Mouse (Mus musculus) CH12.LX (cell line): ENCODE measurements around the gene Pkm. TPM values are rescaled to one million over a fixed set of nuclear protein-coding genes. Genes with fewer than 3 reads are reported as not detected.

Experiments used
- DNase-seq: peaks from one replicate; pipeline ENCODE4 v3.0.0-alpha.2; 2013; ENCODE audit errors: extremely low read depth
- H3K27ac ChIP-seq: 2 replicates; pipeline ENCODE4 v1.5.1; 2012; ENCODE audit warnings: low read depth, mild to moderate bottlenecking, control low read depth, moderate library complexity; ENCODE audit not compliant: insufficient read depth
- H3K27me3 ChIP-seq: replicated peaks from 2 replicates; pipeline ENCODE3; 2012; ENCODE audit warnings: inconsistent platforms
- H3K36me3 ChIP-seq, 2 experiments: replicated peaks in 1 of 2; 2 replicates each; pipeline versions ENCODE3 to v1.6.1; 2012; ENCODE audit warnings: inconsistent platforms in 1 of 2, low read length in 1 of 2, mild to moderate bottlenecking in 1 of 2, mixed read lengths in 1 of 2, moderate library complexity in 1 of 2; ENCODE audit not compliant: control insufficient read depth in 1 of 2, insufficient read depth in 1 of 2
- H3K4me1 ChIP-seq, 2 experiments: 2 replicates each; pipeline ENCODE4 v1.6.1; 2012; ENCODE audit warnings: inconsistent platforms in 1 of 2, moderate library complexity in 1 of 2; ENCODE audit not compliant: insufficient read depth in 2 of 2, control insufficient read depth in 1 of 2
- H3K4me2 ChIP-seq: 2 replicates; pipeline ENCODE4 v1.6.1; 2012; ENCODE audit warnings: low read depth, mild to moderate bottlenecking, control low read depth; ENCODE audit not compliant: poor library complexity, insufficient read depth, severe bottlenecking
- H3K4me3 ChIP-seq, 3 experiments: fragments of 150-350 bp in 1 of 3; sonication (generic) in 1 of 3; replicated peaks in 1 of 3; 2 replicates each; pipeline versions ENCODE3 to v1.5.1; 2011 to 2012; ENCODE audit warnings: low read depth in 2 of 3, low read length in 2 of 3, mild to moderate bottlenecking in 2 of 3, moderate library complexity in 2 of 3, control low read depth in 1 of 3, improper control_type of control experiment in 1 of 3, inconsistent platforms in 1 of 3, mixed read lengths in 1 of 3; ENCODE audit not compliant: poor library complexity in 1 of 3
- H3K79me2 ChIP-seq: replicated peaks from 2 replicates; pipeline ENCODE4 v1.6.1; 2012; ENCODE audit warnings: mild to moderate bottlenecking, moderate library complexity; ENCODE audit not compliant: control insufficient read depth, poor library complexity, insufficient read depth, severe bottlenecking; ENCODE audit errors: extremely low read depth
- H3K9ac ChIP-seq: 2 replicates; pipeline ENCODE4 v1.6.1; 2012; ENCODE audit warnings: low read depth, mild to moderate bottlenecking, control low read depth, moderate library complexity; ENCODE audit not compliant: insufficient read depth
- H3K9me3 ChIP-seq: replicated peaks from 2 replicates; pipeline ENCODE3; 2012; ENCODE audit warnings: low read length, inconsistent platforms, mixed read lengths
- BHLHE40 ChIP-seq: IDR thresholded peaks from 2 replicates; pipeline ENCODE4 v1.6.1; 2011; ENCODE audit warnings: mild to moderate bottlenecking, low read depth, low read length, improper control_type of control experiment
- CHD1 ChIP-seq: IDR thresholded peaks from 2 replicates; pipeline ENCODE4 v1.6.1; 2012; ENCODE audit warnings: low read depth, low read length, improper control_type of control experiment, inconsistent platforms
- CTCF ChIP-seq, 2 experiments: IDR thresholded peaks in 1 of 2; conservative IDR thresholded peaks in 1 of 2; 2 replicates each; pipeline ENCODE4 v1.5.1; 2011 to 2012; ENCODE audit warnings: low read depth in 2 of 2, low read length in 2 of 2, improper control_type of control experiment in 1 of 2, inconsistent platforms in 1 of 2, mild to moderate bottlenecking in 1 of 2, moderate library complexity in 1 of 2
- ETS1 ChIP-seq: conservative IDR thresholded peaks from 2 replicates; pipeline ENCODE4 v1.6.1; 2012; ENCODE audit warnings: low read depth, mild to moderate bottlenecking, inconsistent platforms, low read length, improper control_type of control experiment, moderate library complexity
- IRF4 ChIP-seq: IDR thresholded peaks from 2 replicates; pipeline ENCODE4 v1.6.1; 2014; ENCODE audit warnings: low read depth, mild to moderate bottlenecking, inconsistent platforms, low read length, improper control_type of control experiment
- JUN ChIP-seq: IDR thresholded peaks from 2 replicates; pipeline ENCODE4 v1.6.1; 2011; ENCODE audit warnings: low read depth, mild to moderate bottlenecking, low read length, improper control_type of control experiment, moderate library complexity; ENCODE audit not compliant: insufficient read depth
- JUND ChIP-seq: conservative IDR thresholded peaks from 2 replicates; pipeline ENCODE4 v1.6.1; 2011; ENCODE audit warnings: low read depth, low read length, improper control_type of control experiment
- KAT2A ChIP-seq: IDR thresholded peaks from 2 replicates; pipeline ENCODE4 v1.6.1; 2012; ENCODE audit warnings: low read length, improper control_type of control experiment, inconsistent platforms; ENCODE audit not compliant: insufficient replicate concordance
- MAFK ChIP-seq: IDR thresholded peaks from 2 replicates; pipeline ENCODE4 v1.6.1; 2011; ENCODE audit warnings: low read length, improper control_type of control experiment; ENCODE audit not compliant: insufficient replicate concordance
- MAZ ChIP-seq: IDR thresholded peaks from 2 replicates; pipeline ENCODE4 v1.6.1; 2012; ENCODE audit warnings: low read depth, mild to moderate bottlenecking, inconsistent platforms, low read length, improper control_type of control experiment, moderate library complexity
- MEF2A ChIP-seq: IDR thresholded peaks from 2 replicates; pipeline ENCODE4 v1.6.1; 2014; ENCODE audit warnings: low read depth, mild to moderate bottlenecking, inconsistent platforms, low read length, improper control_type of control experiment, borderline replicate concordance
- NRF1 ChIP-seq: IDR thresholded peaks from 2 replicates; pipeline ENCODE4 v1.6.1; 2014; ENCODE audit warnings: low read depth, mild to moderate bottlenecking, inconsistent platforms, low read length, improper control_type of control experiment, moderate library complexity
- POLR2A ChIP-seq: IDR thresholded peaks from 2 replicates; pipeline ENCODE4 v1.6.1; 2011; ENCODE audit warnings: low read depth, mild to moderate bottlenecking, improper control_type of control experiment, low read length
- POLR2AphosphoS2 ChIP-seq: IDR thresholded peaks from 2 replicates; pipeline ENCODE4 v1.6.1; 2011; ENCODE audit warnings: low read depth, low read length, improper control_type of control experiment
- RAD21 ChIP-seq: IDR thresholded peaks from 2 replicates; pipeline ENCODE4 v1.6.1; 2011; ENCODE audit warnings: low read depth, mild to moderate bottlenecking, low read length, improper control_type of control experiment, moderate library complexity
- RCOR1 ChIP-seq: conservative IDR thresholded peaks from 2 replicates; pipeline ENCODE4 v1.6.1; 2012; ENCODE audit warnings: low read depth, mild to moderate bottlenecking, inconsistent platforms, low read length, improper control_type of control experiment
- SIN3A ChIP-seq: IDR thresholded peaks from 2 replicates; pipeline ENCODE4 v1.6.1; 2012; ENCODE audit warnings: low read length, improper control_type of control experiment, inconsistent platforms
- SMC3 ChIP-seq: IDR thresholded peaks from 2 replicates; pipeline ENCODE4 v1.6.1; 2011; ENCODE audit warnings: low read depth, low read length, improper control_type of control experiment
- TBP ChIP-seq: conservative IDR thresholded peaks from 2 replicates; pipeline ENCODE4 v1.6.1; 2011; ENCODE audit warnings: low read depth, low read length, improper control_type of control experiment
- TCF12 ChIP-seq: IDR thresholded peaks from 2 replicates; pipeline ENCODE4 v1.6.1; 2014; ENCODE audit warnings: low read depth, mild to moderate bottlenecking, inconsistent platforms, low read length, improper control_type of control experiment
- UBTF ChIP-seq: IDR thresholded peaks from 2 replicates; pipeline ENCODE4 v1.6.1; 2012; ENCODE audit warnings: low read depth, mild to moderate bottlenecking, inconsistent platforms, low read length, improper control_type of control experiment, moderate library complexity
- USF1 ChIP-seq: IDR thresholded peaks from 2 replicates; pipeline ENCODE4 v1.6.1; 2014; ENCODE audit warnings: low read depth, mild to moderate bottlenecking, inconsistent platforms, low read length, improper control_type of control experiment
- ZC3H11A ChIP-seq: IDR thresholded peaks from 2 replicates; pipeline ENCODE4 v1.6.1; 2012; ENCODE audit warnings: low read depth, mild to moderate bottlenecking, inconsistent platforms, low read length, improper control_type of control experiment
- ZKSCAN1 ChIP-seq: IDR thresholded peaks from 2 replicates; pipeline ENCODE4 v1.6.1; 2012; ENCODE audit warnings: low read depth, inconsistent platforms, low read length, improper control_type of control experiment, borderline replicate concordance
- ZMIZ1 ChIP-seq: IDR thresholded peaks from 2 replicates; pipeline ENCODE4 v1.6.1; 2012; ENCODE audit warnings: low read depth, mild to moderate bottlenecking, inconsistent platforms, low read length, improper control_type of control experiment
- dilution Hi-C: fragments of 300-500 bp; cut with MboI; formaldehyde crosslinking; loops from 2 replicates; pipeline ENCODE4 v1.14.3; 2020; ENCODE audit warnings: low sequenced_read_pairs; ENCODE audit not compliant: extremely low pct_unique_long_range_greater_than_20kb, extremely low pct_ligation_motif_present
- in situ Hi-C: fragments of 300-500 bp; cut with MboI; formaldehyde crosslinking; loops from 3 replicates; pipeline ENCODE4 v1.14.3; 2019; ENCODE audit warnings: low sequenced_read_pairs, low pct_ligation_motif_present, low pct_unique_long_range_greater_than_20kb, mixed read lengths
- polyA plus RNA-seq: library from polyadenylated mRNA; unstranded; fragments of >175 nt; gene quantifications from 2 replicates; pipeline ENCODE4 v1.2.1, GENCODE M21; 2012; ENCODE audit warnings: low read depth; ENCODE audit not compliant: insufficient read length
- total RNA-seq, 2 experiments: library from RNA; depleted of rRNA; stranded (reverse); fragments of 300-350 nt in 1 of 2; fragments of >200 nt in 1 of 2; gene quantifications; 2 replicates each; pipeline ENCODE4 v1.2.3; 2012 to 2014

The Pkm gene
- total and polyA plus RNA-seq, 3 experiments = 1,827 to 2,828 (median 2,304) TPM

DNA sequence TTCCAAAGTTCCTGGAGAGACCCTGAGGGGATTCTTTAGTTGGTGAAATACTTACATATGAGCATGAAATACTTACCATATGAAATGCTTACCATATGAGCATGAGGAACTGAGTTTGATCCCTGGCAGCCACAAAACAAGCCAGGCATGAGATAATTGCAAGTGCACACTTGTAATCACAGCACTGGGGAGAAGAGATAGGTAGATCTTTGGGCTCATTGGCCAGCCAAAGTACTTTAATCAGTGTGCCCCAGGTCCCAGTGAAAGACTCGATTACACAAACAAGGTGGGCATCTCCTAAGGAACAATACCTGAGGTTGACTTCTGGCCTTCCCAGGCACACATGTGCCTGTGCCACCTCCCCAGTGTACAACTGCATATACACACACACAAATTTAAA is 17.8 kb upstream of the Pkm start:
- in situ Hi-C loops = no loop called here
- Histone ChIP-seq H3K9ac (no peak overlapping the region), H3K9me3 (no peaks in the 10 kb centered on the region), H3K4me1 (peaks cover 0 to 12% of the 10 kb centered on the region in 2 experiments; a peak in 2 of 4 replicates), H3K36me3 (peaks cover 21 to 62% of the 10 kb centered on the region in 2 experiments), H3K79me2 (no peaks in the 10 kb centered on the region), H3K4me3 (no peak overlapping the region), H3K27me3 (no peaks in the 10 kb centered on the region), H3K27ac (no peak overlapping the region), H3K4me2 (no peak overlapping the region)
- TF ChIP-seq ZC3H11A (no peak), MEF2A (no peak), CTCF (conservative IDR thresholded peaks at IDR 0.05 in 1 of 2, IDR thresholded peaks at IDR 0.05 in 1 of 2; ENCODE audit: low read depth in 2 of 2, low read length in 2 of 2) (no peak), BHLHE40 (no peak), UBTF (no peak), ZKSCAN1 (no peak), CHD1 (no peak), RAD21 (no peak), NRF1 (no peak), KAT2A (no peak), IRF4 (no peak), JUN (no peak), USF1 (no peak)
- DNase-seq = no peak
- dilution Hi-C loops = no loop called here

DNA sequence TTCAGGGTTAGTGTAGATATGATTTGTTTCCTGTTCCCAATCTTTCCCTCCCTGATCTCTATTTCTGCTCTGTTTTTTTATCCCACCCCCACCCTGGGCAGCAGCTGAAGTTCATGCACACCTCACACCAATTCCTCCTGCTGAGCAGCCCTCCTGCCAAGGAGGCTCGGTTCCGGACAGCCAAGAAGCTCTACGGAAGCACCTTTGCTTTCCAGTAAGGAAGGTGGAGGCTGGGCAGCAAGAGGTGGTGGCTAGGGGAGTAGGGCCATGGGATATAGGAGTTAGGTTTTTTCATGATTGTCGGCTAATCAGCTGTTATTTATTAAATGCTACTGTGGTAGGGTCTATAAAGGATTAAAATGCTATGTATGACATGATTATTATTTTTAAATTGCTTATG is 16.2 kb upstream of the Pkm start:
- dilution Hi-C loops (no loop called here), in situ Hi-C loops (no loop called here)
- Histone ChIP-seq H3K4me1 (peaks cover 0 to 12% of the 10 kb centered on the region in 2 experiments; a peak in 2 of 4 replicates), H3K27ac (no peak overlapping the region), H3K9me3 (no peaks in the 10 kb centered on the region), H3K36me3 (peaks cover 18 to 53% of the 10 kb centered on the region in 2 experiments), H3K79me2 (no peaks in the 10 kb centered on the region), H3K4me2 (no peak overlapping the region), H3K9ac (no peak overlapping the region), H3K4me3 (no peak overlapping the region), H3K27me3 (no peaks in the 10 kb centered on the region)
- TF ChIP-seq SIN3A = no peak
- TF ChIP-seq RCOR1 = no peak
- TF ChIP-seq TCF12 = no peak
- TF ChIP-seq CHD1 = no peak
- no peak for TF ChIP-seq BHLHE40
- TF ChIP-seq MEF2A = no peak
- TF ChIP-seq POLR2A = no peak
- TF ChIP-seq POLR2AphosphoS2 = no peak
- TF ChIP-seq MAZ = no peak
- no peak for TF ChIP-seq MAFK
- TF ChIP-seq ETS1 = no peak
- no peak for TF ChIP-seq NRF1
- no peak for TF ChIP-seq SMC3
- no peak for TF ChIP-seq ZMIZ1
- TF ChIP-seq JUN = no peak
- TF ChIP-seq TBP = no peak
- TF ChIP-seq JUND = no peak
- no peak for TF ChIP-seq KAT2A
- DNase-seq = no peak
